ENCODE assay signal across 10 mouse cellular contexts in the genomic region with DNA sequence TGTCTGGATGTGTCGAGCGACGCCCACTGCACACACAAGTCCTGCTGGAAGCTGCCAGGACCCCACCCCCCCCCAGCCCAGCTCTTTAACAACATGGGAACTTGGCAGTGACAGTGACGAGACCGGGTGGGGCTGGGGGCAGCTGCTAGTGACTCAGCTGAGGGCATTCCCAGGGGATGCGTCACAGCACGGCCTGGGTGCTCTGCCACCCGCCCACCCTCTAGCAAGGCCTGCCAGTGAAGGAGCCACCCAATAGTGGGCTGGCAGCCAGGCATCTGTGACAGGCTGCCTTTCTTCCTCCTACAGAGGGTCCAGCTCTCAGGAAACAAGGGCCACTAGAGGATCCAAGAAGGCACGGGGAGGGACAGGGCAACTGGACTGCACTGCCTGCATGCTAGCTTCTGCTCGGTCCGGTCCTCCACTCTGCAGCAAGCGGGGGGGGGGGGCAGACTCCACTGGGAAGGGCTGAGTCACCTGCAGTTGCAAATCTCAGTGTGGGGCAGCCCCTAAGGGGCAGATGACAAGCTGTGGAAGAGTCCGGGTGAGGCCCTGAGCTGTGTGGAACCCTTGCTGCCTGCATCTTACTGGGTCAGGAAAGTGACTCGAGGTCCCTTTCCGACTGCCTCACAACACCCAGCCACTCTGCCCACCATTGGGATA. TPM values are rescaled to one million over a fixed set of nuclear protein-coding genes. Genes with fewer than 3 reads are reported as not detected.
DNase-seq lines count a peak whose midpoint lies in the region; ATAC-seq and TF ChIP-seq lines count a peak whose summit lies in the region.
"Had no signal": no experiment of that assay in that cellular context is flagged by ENCODE, and none has a peak within 500 bp of the region (broad histone marks: within the 10 kb centered on the region; RNA-seq: fewer than 3 reads in every experiment).

No protein-coding gene starts in this region.

- peaks cover 19% of the 10 kb centered on the region for H3K27me3 ChIP-seq in intestine, embryonic 14.5 days (replicated peaks; ENCODE audit: control insufficient read depth, insufficient read depth, low read length)
- peaks cover 17% of the 10 kb centered on the region for H3K27me3 ChIP-seq in intestine, postnatal 0 days (replicated peaks; ENCODE audit: control insufficient read depth, insufficient read depth, low read length)
- 0 out of 2 replicates have a peak, but pooled peaks cover 4% of the 10 kb centered on the region for H3K27me3 ChIP-seq in hindbrain, postnatal 0 days (ENCODE audit: insufficient read depth, low read length)
- peaks cover 30% of the 10 kb centered on the region for H3K27me3 ChIP-seq in neural tube, embryonic 15.5 days (replicated peaks)
- peaks cover 38% of the 10 kb centered on the region for H3K27me3 ChIP-seq in liver, postnatal 0 days (ENCODE audit: insufficient read depth, low read length)

- H3K36me3 ChIP-seq in intestine, embryonic 14.5 days (ENCODE audit: control insufficient read depth, insufficient read depth, low read length): no peaks in the 10 kb centered on the region
- no peaks in the 10 kb centered on the region for H3K36me3 ChIP-seq in intestine, postnatal 0 days (ENCODE audit: control insufficient read depth, insufficient read depth)
- no peaks in the 10 kb centered on the region for H3K36me3 ChIP-seq in hindbrain, postnatal 0 days (ENCODE audit: insufficient read depth, low read length)
- H3K36me3 ChIP-seq in neural tube, embryonic 15.5 days: no peaks in the 10 kb centered on the region
- no peaks in the 10 kb centered on the region for H3K36me3 ChIP-seq in liver, postnatal 0 days (replicated peaks; ENCODE audit: insufficient read depth, low read length)
- H3K36me3 ChIP-seq: neural tube, embryonic 13.5 days had no signal

- H3K4me1 ChIP-seq in intestine, embryonic 14.5 days (replicated peaks; ENCODE audit: control insufficient read depth, insufficient read depth, low read length): peaks cover 59% of the 10 kb centered on the region
- 0 out of 2 replicates have a peak, but pooled peaks cover 5% of the 10 kb centered on the region for H3K4me1 ChIP-seq in intestine, postnatal 0 days (replicated peaks; ENCODE audit: control insufficient read depth, insufficient read depth, low read length)
- peaks cover 10% of the 10 kb centered on the region for H3K4me1 ChIP-seq in hindbrain, postnatal 0 days (ENCODE audit: insufficient read depth, low read length)
- H3K4me1 ChIP-seq in neural tube, embryonic 15.5 days: peaks cover 38% of the 10 kb centered on the region
- peaks cover 9% of the 10 kb centered on the region; the same call in 1 of the 2 replicates for H3K4me1 ChIP-seq in liver, postnatal 0 days (ENCODE audit: insufficient read depth)

- H3K9me3 ChIP-seq in intestine, embryonic 14.5 days (ENCODE audit: control insufficient read depth, low read length): no peaks in the 10 kb centered on the region
- H3K9me3 ChIP-seq in intestine, postnatal 0 days (ENCODE audit: control insufficient read depth): no peaks in the 10 kb centered on the region
- H3K9me3 ChIP-seq in hindbrain, postnatal 0 days (ENCODE audit: low read length): no peaks in the 10 kb centered on the region
- H3K9me3 ChIP-seq in neural tube, embryonic 15.5 days (replicated peaks): no peaks in the 10 kb centered on the region
- no peaks in the 10 kb centered on the region for H3K9me3 ChIP-seq in liver, postnatal 0 days (ENCODE audit: low read length)
- H3K9me3 ChIP-seq: neural tube, embryonic 13.5 days had no signal

- 59% methylated on average over 15 of the region's 15 CpGs for WGBS in intestine, embryonic 14.5 days
- WGBS in intestine, postnatal 0 days: 38% methylated on average over 15 of the region's 15 CpGs
- WGBS in hindbrain, postnatal 0 days: 36% methylated on average over 15 of the region's 15 CpGs
- whole genome bisulfite sequencing in neural tube, embryonic 15.5 days: 51% methylated on average over 15 of the region's 15 CpGs
- WGBS in liver, postnatal 0 days (ENCODE audit: insufficient replicate concordance): 60% methylated on average over 15 of the region's 15 CpGs

- ATAC-seq in intestine, embryonic 14.5 days (replicated peaks; ENCODE audit: low FRiP score, low TSS enrichment, low read depth): no peak
- ATAC-seq in intestine, postnatal 0 days: no peak
- peak; percentile 37 for ATAC-seq in hindbrain, postnatal 0 days
- ATAC-seq in neural tube, embryonic 15.5 days (ENCODE audit: low FRiP score): no peak
- ATAC-seq in liver, postnatal 0 days: no peak

- TF ChIP-seq CTCF in intestine, postnatal 0 days (IDR thresholded peaks at IDR 0.05; ENCODE audit: low read depth): no peak
- TF ChIP-seq CTCF in hindbrain, postnatal 0 days (IDR thresholded peaks at IDR 0.05; ENCODE audit: low read depth): no peak
- no peak for TF ChIP-seq CTCF in liver, postnatal 0 days (IDR thresholded peaks at IDR 0.05; ENCODE audit: low read depth)

- H3K4me2 ChIP-seq in intestine, embryonic 14.5 days (ENCODE audit: low read length): 0 out of 2 replicates have a peak overlapping the region, but pooled peaks have one; percentile 3
- H3K4me2 ChIP-seq in intestine, postnatal 0 days (replicated peaks; ENCODE audit: low read depth): no peak overlapping the region
- no peak overlapping the region for H3K4me2 ChIP-seq in hindbrain, postnatal 0 days (ENCODE audit: low read depth, low read length)
- no peak overlapping the region for H3K4me2 ChIP-seq in neural tube, embryonic 15.5 days
- H3K4me2 ChIP-seq in liver, postnatal 0 days (ENCODE audit: low read depth, low read length): no peak overlapping the region
- H3K4me2 ChIP-seq: neural tube, embryonic 13.5 days had no signal

- H3K9ac ChIP-seq in intestine, embryonic 14.5 days (ENCODE audit: low read length): no peak overlapping the region
- H3K9ac ChIP-seq in intestine, postnatal 0 days (ENCODE audit: low read depth, low read length): no peak overlapping the region
- 0 out of 2 replicates have a peak overlapping the region, but pooled peaks have one; percentile 1 for H3K9ac ChIP-seq in hindbrain, postnatal 0 days (replicated peaks; ENCODE audit: low read length)
- H3K9ac ChIP-seq in neural tube, embryonic 15.5 days (replicated peaks): no peak overlapping the region
- no peak overlapping the region for H3K9ac ChIP-seq in liver, postnatal 0 days (replicated peaks)
- H3K9ac ChIP-seq: neural tube, embryonic 13.5 days had no signal

- H3K27ac ChIP-seq in intestine, embryonic 14.5 days (ENCODE audit: low read depth): no peak overlapping the region
- H3K27ac ChIP-seq in intestine, postnatal 0 days (ENCODE audit: low read depth, low read length): no peak overlapping the region; the same call in 1 of the 2 replicates
- no peak overlapping the region for H3K27ac ChIP-seq in hindbrain, postnatal 0 days
- H3K27ac ChIP-seq in neural tube, embryonic 15.5 days (replicated peaks): 0 out of 2 replicates have a peak overlapping the region, but pooled peaks have one; percentile 48
- H3K27ac ChIP-seq in liver, postnatal 0 days (ENCODE audit: low read depth): no peak overlapping the region
- H3K27ac ChIP-seq: kidney, postnatal 0 days; neural tube, embryonic 13.5 days had no signal

- no peak for TF ChIP-seq EP300 in liver, postnatal 0 days (IDR thresholded peaks at IDR 0.05; ENCODE audit: low read depth)

- no peak overlapping the region for H3K4me3 ChIP-seq in intestine, embryonic 14.5 days (ENCODE audit: low read depth, low read length)
- H3K4me3 ChIP-seq in intestine, postnatal 0 days (ENCODE audit: low read depth, low read length): no peak overlapping the region
- no peak overlapping the region for H3K4me3 ChIP-seq in hindbrain, postnatal 0 days (ENCODE audit: low read length)
- H3K4me3 ChIP-seq in neural tube, embryonic 15.5 days (replicated peaks): no peak overlapping the region
- no peak overlapping the region for H3K4me3 ChIP-seq in liver, postnatal 0 days (ENCODE audit: low read depth, low read length)
- H3K4me3 ChIP-seq: neural tube, embryonic 13.5 days had no signal

- no peak for DNase-seq in intestine, embryonic 14.5 days (ENCODE audit: low spot score)
- DNase-seq in adrenal gland, adult 8-10 months: peak; percentile 58
- peak; percentile 63 for DNase-seq in hindbrain, postnatal 0 days (ENCODE audit: low spot score)
- no peak for DNase-seq in liver, postnatal 0 days
- DNase-seq in ovary, postnatal 10 days (ENCODE audit: low spot score): no peak
- DNase-seq in cerebellum, adult 9-10 months: no peak

RNA-seq across cellular contexts. Expression of gene Ahnak2, which starts 4.7 kb away (rescaled TPM):
- polyA plus RNA-seq in intestine, embryonic 14.5 days (2014; fragmentation: Nextera tagmentation; extraction: Ambion mirVana): 2.9 and 3.1 TPM in 2 replicates
- polyA plus RNA-seq in intestine, postnatal 0 days (2015; fragmentation: Nextera tagmentation; extraction: Ambion mirVana): 1.6 TPM in 2 replicates
- total RNA-seq in adrenal gland, adult 8-10 months (2022): 10 to 100 TPM in 3 of 4 experiments, 1 to 10 TPM in 1; 7.6 to 17.7 (median 14.5) TPM
- total RNA-seq in hindbrain, postnatal 0 days (2014; rRNA removed): 7.7 and 12.1 TPM in 2 replicates
- polyA plus RNA-seq in hindbrain, postnatal 0 days (2015; fragmentation: Nextera tagmentation; extraction: Ambion mirVana): 3.3 and 3.6 TPM in 2 replicates
- polyA plus RNA-seq in neural tube, embryonic 15.5 days (2015; fragmentation: Nextera tagmentation; extraction: Ambion mirVana): 4.5 and 5.7 TPM in 2 replicates
- polyA plus RNA-seq in liver, postnatal 0 days (2015; fragmentation: Nextera tagmentation; extraction: Ambion mirVana): 0.22 and 0.36 TPM in 2 replicates

RNA-seq across cellular contexts. Expression of gene Clba1, which starts 10.9 kb away (rescaled TPM):
- polyA plus RNA-seq in intestine, embryonic 14.5 days (2014; fragmentation: Nextera tagmentation; extraction: Ambion mirVana): 4.3 and 7.0 TPM in 2 replicates
- polyA plus RNA-seq in intestine, postnatal 0 days (2015; fragmentation: Nextera tagmentation; extraction: Ambion mirVana): 3.6 TPM in 2 replicates
- total RNA-seq in adrenal gland, adult 8-10 months (2022): 10 to 100 TPM; 10.6 to 16.1 (median 14.0) TPM
- total RNA-seq in hindbrain, postnatal 0 days (2014; rRNA removed): 16.7 and 16.9 TPM in 2 replicates
- 20.3 and 21.0 TPM in 2 replicates for polyA plus RNA-seq in hindbrain, postnatal 0 days (2015; fragmentation: Nextera tagmentation; extraction: Ambion mirVana)
- polyA plus RNA-seq in neural tube, embryonic 15.5 days (2015; fragmentation: Nextera tagmentation; extraction: Ambion mirVana): 19.6 and 21.1 TPM in 2 replicates
- 0.69 TPM in 2 replicates for polyA plus RNA-seq in liver, postnatal 0 days (2015; fragmentation: Nextera tagmentation; extraction: Ambion mirVana)

RNA-seq across cellular contexts. Expression of gene Cdca4, which starts 31.4 kb away (rescaled TPM):
- polyA plus RNA-seq in intestine, embryonic 14.5 days (2014; fragmentation: Nextera tagmentation; extraction: Ambion mirVana): 116 and 126 TPM in 2 replicates
- 22.6 and 24.1 TPM in 2 replicates for polyA plus RNA-seq in intestine, postnatal 0 days (2015; fragmentation: Nextera tagmentation; extraction: Ambion mirVana)
- 10 to 100 TPM; 11.7 to 14.7 (median 13.6) TPM for total RNA-seq in adrenal gland, adult 8-10 months (2022)
- total RNA-seq in hindbrain, postnatal 0 days (2014; rRNA removed): 27.9 and 28.6 TPM in 2 replicates
- 23.6 and 25.2 TPM in 2 replicates for polyA plus RNA-seq in hindbrain, postnatal 0 days (2015; fragmentation: Nextera tagmentation; extraction: Ambion mirVana)
- polyA plus RNA-seq in neural tube, embryonic 15.5 days (2015; fragmentation: Nextera tagmentation; extraction: Ambion mirVana): 30.3 and 48.6 TPM in 2 replicates
- 29.8 and 30.4 TPM in 2 replicates for polyA plus RNA-seq in liver, postnatal 0 days (2015; fragmentation: Nextera tagmentation; extraction: Ambion mirVana)

RNA-seq across cellular contexts. Expression of gene Pld4, which starts 37.3 kb away (rescaled TPM):
- polyA plus RNA-seq in intestine, embryonic 14.5 days (2014; fragmentation: Nextera tagmentation; extraction: Ambion mirVana): 12.6 and 13.0 TPM in 2 replicates
- polyA plus RNA-seq in intestine, postnatal 0 days (2015; fragmentation: Nextera tagmentation; extraction: Ambion mirVana): 6.7 and 6.9 TPM in 2 replicates
- 10 to 100 TPM in 3 of 4 experiments, 1 to 10 TPM in 1; 9.1 to 21.7 (median 15.5) TPM for total RNA-seq in adrenal gland, adult 8-10 months (2022)
- total RNA-seq in hindbrain, postnatal 0 days (2014; rRNA removed): 10.5 and 14.5 TPM in 2 replicates
- 9.4 and 10.8 TPM in 2 replicates for polyA plus RNA-seq in hindbrain, postnatal 0 days (2015; fragmentation: Nextera tagmentation; extraction: Ambion mirVana)
- polyA plus RNA-seq in neural tube, embryonic 15.5 days (2015; fragmentation: Nextera tagmentation; extraction: Ambion mirVana): 8.4 and 42.0 TPM in 2 replicates
- 20.9 and 22.4 TPM in 2 replicates for polyA plus RNA-seq in liver, postnatal 0 days (2015; fragmentation: Nextera tagmentation; extraction: Ambion mirVana)

Comparison
In these comparisons a context has a peak if more than half of its experiments do, and no peak if none do; other contexts are left out.
1. DNase-seq: peak in adrenal gland, adult 8-10 months (single experiment) and hindbrain, postnatal 0 days (single experiment); none in intestine, embryonic 14.5 days (single experiment), liver, postnatal 0 days (single experiment), ovary, postnatal 10 days (single experiment) and cerebellum, adult 9-10 months (single experiment).